Mouse (Mus musculus) lung, embryonic 16.5 days (tissue): Measurements from ENCODE around the gene Hist1h2aa. TPM values are rescaled to one million over a fixed set of nuclear protein-coding genes. Genes with fewer than 3 reads are reported as not detected.

Experiments
- ATAC-seq: fragments of 200-750 bp; cut with Nextera tagmentation; 2 replicates; pipeline ENCODE4 v1.8.0; 2017; ENCODE audit warnings: low read depth, mild to moderate bottlenecking, moderate library complexity
- H3K27ac ChIP-seq: fragments of 300-500 bp; sonication (generic); 2 replicates; pipeline ENCODE4 v1.5.1; 2014; ENCODE audit warnings: mild to moderate bottlenecking, control low read depth, low read length
- H3K27me3 ChIP-seq: fragments of 300-500 bp; sonication (generic); 2 replicates; pipeline ENCODE4 v1.6.1; 2014; ENCODE audit warnings: low read depth, low read length, mixed read lengths; ENCODE audit not compliant: control insufficient read depth, insufficient read depth
- H3K36me3 ChIP-seq: fragments of 300-500 bp; sonication (generic); 2 replicates; pipeline ENCODE4 v1.6.1; 2014; ENCODE audit warnings: low read length; ENCODE audit not compliant: control insufficient read depth, insufficient read depth
- H3K4me1 ChIP-seq: fragments of 300-500 bp; sonication (generic); replicated peaks from 2 replicates; pipeline ENCODE4 v1.6.1; 2014; ENCODE audit warnings: low read length, mixed read lengths; ENCODE audit not compliant: control insufficient read depth, insufficient read depth
- H3K4me2 ChIP-seq: fragments of 300-500 bp; sonication (generic); 2 replicates; pipeline ENCODE4 v1.6.1; 2014; ENCODE audit warnings: low read depth, low read length, control low read depth
- H3K4me3 ChIP-seq: fragments of 300-500 bp; sonication (generic); 2 replicates; pipeline ENCODE4 v1.5.1; 2014; ENCODE audit warnings: mild to moderate bottlenecking, low read length, control low read depth
- H3K9ac ChIP-seq: fragments of 300-500 bp; sonication (generic); 2 replicates; pipeline ENCODE4 v1.6.1; 2014; ENCODE audit warnings: low read length, control low read depth
- H3K9me3 ChIP-seq: fragments of 300-500 bp; sonication (generic); 2 replicates; pipeline ENCODE4 v1.6.1; 2016; ENCODE audit warnings: low read length; ENCODE audit not compliant: control insufficient read depth
- WGBS: fragments of 180-500 bp; shearing (Covaris S2); extraction: QIAGEN DNeasy Blood & Tissue Kit; methylation state at CpG from one replicate; pipeline ENCODE4 v1.1.7; 2014; 5-methylcytosine and 5-hydroxymethylcytosine counted together
- polyA plus RNA-seq: library from polyadenylated mRNA; unstranded; fragments of >200 nt; fragmentation: Nextera tagmentation; extraction: Ambion mirVana; gene quantifications from 2 replicates; pipeline ENCODE4 v1.2.1, GENCODE M21; 2015

Gene Hist1h2aa
- polyA plus RNA-seq, 1 experiment from 2014 or later = not detected

- no peaks in the 10 kb centered on the region for H3K36me3 ChIP-seq
- ATAC-seq = no peak
- no peaks in the 10 kb centered on the region for H3K27me3 ChIP-seq
- H3K9me3 ChIP-seq = no peaks in the 10 kb centered on the region
- H3K27ac ChIP-seq = no peak within 1 kb of the TSS
- no peak within 1 kb of the TSS for H3K4me3 ChIP-seq
- no peak within 1 kb of the TSS for H3K9ac ChIP-seq
- H3K4me2 ChIP-seq = no peak within 1 kb of the TSS
- WGBS = 88% methylated on average over 36 of the region's 39 CpGs
- peaks cover 2% of the 10 kb centered on the region for H3K4me1 ChIP-seq
Observed at GRCm38 (mm10) chr13:23933421-23934210, 646 bp upstream of the Hist1h2aa start, which contains the start of gene Hist1h2ba. Gene Hist1h2ba (minus strand): TSS chr13:23934156.

GRCm38 (mm10) chr13:23938699-23939098 lies 4.4 kb downstream of the Hist1h2aa start:
- Histone ChIP-seq H3K4me3 (no peak overlapping the region), H3K27ac (no peak overlapping the region), H3K27me3 (no peaks in the 10 kb centered on the region), H3K9ac (no peak overlapping the region), H3K4me1 (no peaks in the 10 kb centered on the region), H3K4me2 (no peak overlapping the region), H3K36me3 (no peaks in the 10 kb centered on the region), H3K9me3 (no peaks in the 10 kb centered on the region)
- ATAC-seq = no peak
- 76% methylated on average over 1 of the region's 1 CpGs for WGBS

- Histone ChIP-seq H3K4me2 (no peak overlapping the region), H3K4me1 (no peaks in the 10 kb centered on the region), H3K4me3 (no peak overlapping the region), H3K27ac (peak overlapping the region; percentile 31; the same call in 1 of the 2 replicates), H3K27me3 (no peaks in the 10 kb centered on the region), H3K9me3 (no peaks in the 10 kb centered on the region), H3K9ac (no peak overlapping the region), H3K36me3 (no peaks in the 10 kb centered on the region)
- peak; percentile 84 for ATAC-seq
- 47% methylated on average over 6 of the region's 6 CpGs for WGBS
Observed at GRCm38 (mm10) chr13:23940291-23940690, 6.0 kb downstream of the Hist1h2aa start.

GRCm38 (mm10) chr13:23942861-23943260 lies 8.6 kb downstream of the Hist1h2aa start:
- Histone ChIP-seq H3K36me3 (no peaks in the 10 kb centered on the region), H3K9ac (no peak overlapping the region), H3K27ac (no peak overlapping the region), H3K27me3 (no peaks in the 10 kb centered on the region), H3K4me1 (no peaks in the 10 kb centered on the region), H3K9me3 (no peaks in the 10 kb centered on the region), H3K4me2 (no peak overlapping the region), H3K4me3 (no peak overlapping the region)
- ATAC-seq = no peak
- WGBS = 58% methylated on average over 2 of the region's 2 CpGs

- H3K36me3 ChIP-seq = no peaks in the 10 kb centered on the region
- no peak overlapping the region for H3K9ac ChIP-seq
- H3K27me3 ChIP-seq = no peaks in the 10 kb centered on the region
- no peak overlapping the region for H3K27ac ChIP-seq
- WGBS = 44% methylated on average over 2 of the region's 2 CpGs
- H3K4me3 ChIP-seq = no peak overlapping the region
- ATAC-seq = no peak
- H3K4me2 ChIP-seq = no peak overlapping the region
- no peaks in the 10 kb centered on the region for H3K4me1 ChIP-seq
- no peaks in the 10 kb centered on the region for H3K9me3 ChIP-seq
Observed at GRCm38 (mm10) chr13:23946254-23946653, 12.0 kb downstream of the Hist1h2aa start.

- 63% methylated on average over 14 of the region's 14 CpGs for WGBS
- no peaks in the 10 kb centered on the region for H3K4me1 ChIP-seq
- no peak overlapping the region for H3K9ac ChIP-seq
- ATAC-seq = no peak
- no peak overlapping the region for H3K27ac ChIP-seq
- H3K4me2 ChIP-seq = no peak overlapping the region
- no peaks in the 10 kb centered on the region for H3K9me3 ChIP-seq
- H3K36me3 ChIP-seq = no peaks in the 10 kb centered on the region
- H3K27me3 ChIP-seq = no peaks in the 10 kb centered on the region
- no peak overlapping the region for H3K4me3 ChIP-seq
Observed at GRCm38 (mm10) chr13:23949484-23950246, 15.4 kb downstream of the Hist1h2aa start.

- Histone ChIP-seq H3K9me3 (no peaks in the 10 kb centered on the region), H3K4me3 (no peak overlapping the region), H3K27me3 (no peaks in the 10 kb centered on the region), H3K4me2 (no peak overlapping the region), H3K9ac (no peak overlapping the region), H3K4me1 (no peaks in the 10 kb centered on the region), H3K27ac (no peak overlapping the region), H3K36me3 (no peaks in the 10 kb centered on the region)
- ATAC-seq = no peak
- WGBS = 61% methylated on average over 3 of the region's 3 CpGs
Observed at GRCm38 (mm10) chr13:23950928-23951327, 16.7 kb downstream of the Hist1h2aa start.

- H3K27ac ChIP-seq = no peak overlapping the region
- no peaks in the 10 kb centered on the region for H3K9me3 ChIP-seq
- no peaks in the 10 kb centered on the region for H3K4me1 ChIP-seq
- 10% methylated on average over 2 of the region's 2 CpGs for WGBS
- H3K27me3 ChIP-seq = no peaks in the 10 kb centered on the region
- H3K9ac ChIP-seq = no peak overlapping the region
- no peaks in the 10 kb centered on the region for H3K36me3 ChIP-seq
- H3K4me2 ChIP-seq = no peak overlapping the region
- ATAC-seq = no peak
- no peak overlapping the region for H3K4me3 ChIP-seq
Observed at GRCm38 (mm10) chr13:23959776-23960175, 25.5 kb downstream of the Hist1h2aa start.

GRCm38 (mm10) chr13:23964909-23965308 lies 30.6 kb downstream of the Hist1h2aa start:
- Histone ChIP-seq H3K4me1 (no peaks in the 10 kb centered on the region), H3K9me3 (no peaks in the 10 kb centered on the region), H3K4me3 (no peak overlapping the region), H3K36me3 (no peaks in the 10 kb centered on the region), H3K27ac (no peak overlapping the region), H3K4me2 (no peak overlapping the region), H3K9ac (no peak overlapping the region), H3K27me3 (no peaks in the 10 kb centered on the region)
- no peak for ATAC-seq
- WGBS = 69% methylated on average over 2 of the region's 2 CpGs
